Mouse (Mus musculus): ENCODE results near the gene Igsf21. TPM values are rescaled to one million over a fixed set of nuclear protein-coding genes. Genes with fewer than 3 reads are reported as not detected.

The Igsf21 gene
- polyA plus RNA-seq, 2 experiments from 2014 or later = not detected

DNA sequence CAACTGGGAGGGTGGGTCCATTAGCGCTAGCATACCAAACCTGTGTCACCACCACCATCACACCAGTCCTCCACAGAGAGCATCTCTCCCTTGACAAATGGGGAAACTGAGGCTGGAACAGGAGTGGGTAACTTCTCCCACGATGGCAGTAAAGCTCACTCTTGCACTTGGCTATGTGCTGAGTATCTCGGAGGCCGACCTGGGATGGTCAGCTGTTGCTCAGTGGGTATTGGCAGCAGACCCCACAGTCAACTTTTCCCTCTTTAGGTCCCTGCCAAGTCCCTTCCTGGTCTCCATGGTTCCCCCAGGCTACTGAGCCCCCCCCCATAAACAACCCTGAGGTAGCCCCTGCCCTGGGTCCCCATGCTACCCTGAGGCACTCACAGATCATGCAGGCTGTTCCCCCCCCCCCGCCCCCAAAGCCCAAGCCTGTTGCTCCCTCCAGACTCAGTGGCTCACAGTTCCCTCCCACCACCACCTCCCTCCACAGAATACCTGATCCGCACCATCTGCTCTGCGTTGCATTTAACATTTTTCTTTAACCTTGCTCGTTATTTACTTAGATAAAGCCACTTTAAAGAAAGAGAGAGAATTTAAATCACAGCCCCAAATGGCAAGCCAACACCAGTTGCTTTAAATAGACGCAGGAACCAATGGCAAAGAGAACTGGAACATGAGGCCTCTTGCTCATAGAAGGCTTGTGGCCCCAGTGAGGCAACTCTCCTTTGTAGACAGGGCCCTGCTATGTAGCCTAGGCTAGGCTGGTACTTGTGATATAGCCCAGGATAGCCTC, 11.0 kb downstream of the Igsf21 start:
- no peak for ATAC-seq

DNA sequence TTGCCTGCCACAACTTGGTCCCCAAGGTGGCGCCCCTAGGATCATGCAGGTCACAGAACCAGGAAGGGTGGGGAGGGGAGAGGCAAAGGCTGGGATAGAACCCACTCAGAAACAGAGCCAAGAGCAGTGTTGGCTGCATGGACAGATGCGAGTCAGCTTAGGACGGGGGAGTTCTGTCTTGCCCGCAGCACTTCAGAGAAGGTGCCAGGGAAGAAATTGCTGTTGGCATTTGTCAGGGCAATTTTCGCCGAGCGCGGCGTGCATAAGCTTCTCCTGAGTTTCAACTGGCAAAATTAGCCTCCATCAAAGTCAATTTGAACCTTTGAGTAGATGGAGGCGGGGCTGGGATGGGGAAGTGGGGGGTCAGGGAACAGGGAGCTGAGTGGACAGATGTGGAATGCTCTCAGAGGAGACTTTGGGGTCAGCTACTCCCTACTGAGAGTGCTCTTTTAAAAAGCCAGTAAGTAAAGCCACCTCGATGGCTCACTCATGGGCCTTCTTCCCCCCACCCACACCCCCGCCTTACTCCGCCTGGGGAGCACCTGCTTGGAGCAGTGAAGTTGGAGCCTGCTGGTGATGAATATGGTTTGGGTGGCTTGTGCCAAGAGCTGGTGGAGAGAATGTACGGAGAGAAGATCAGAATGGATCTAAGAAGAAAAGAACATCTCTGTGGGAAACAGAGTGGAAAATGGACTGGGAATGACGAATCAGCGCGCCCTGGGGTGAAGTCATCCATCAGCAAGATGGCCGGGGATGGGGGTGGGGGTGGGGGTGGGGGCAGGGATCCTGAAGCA, 12.0 kb downstream of the Igsf21 start:
- ATAC-seq = no peak

DNA sequence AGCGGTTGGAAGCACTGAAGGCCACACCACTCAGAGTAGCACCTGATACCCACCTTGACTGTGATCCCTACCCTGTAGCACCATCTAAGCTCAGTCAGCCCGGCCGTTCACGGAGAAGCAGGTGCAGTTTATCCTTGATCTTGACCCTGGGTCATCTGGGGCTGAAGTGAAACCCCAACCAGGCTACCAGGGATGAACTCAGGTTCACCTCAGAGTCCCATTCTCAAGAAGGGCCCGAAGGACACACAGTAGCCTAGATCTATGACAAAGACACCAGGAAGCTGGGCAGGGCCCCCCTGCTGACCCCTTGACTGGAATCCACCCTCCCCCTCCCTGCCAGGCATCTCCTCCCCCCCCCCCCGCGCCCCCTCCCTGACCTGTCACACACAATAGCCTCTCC, 18.7 kb downstream of the Igsf21 start:
- ATAC-seq = no peak

DNA sequence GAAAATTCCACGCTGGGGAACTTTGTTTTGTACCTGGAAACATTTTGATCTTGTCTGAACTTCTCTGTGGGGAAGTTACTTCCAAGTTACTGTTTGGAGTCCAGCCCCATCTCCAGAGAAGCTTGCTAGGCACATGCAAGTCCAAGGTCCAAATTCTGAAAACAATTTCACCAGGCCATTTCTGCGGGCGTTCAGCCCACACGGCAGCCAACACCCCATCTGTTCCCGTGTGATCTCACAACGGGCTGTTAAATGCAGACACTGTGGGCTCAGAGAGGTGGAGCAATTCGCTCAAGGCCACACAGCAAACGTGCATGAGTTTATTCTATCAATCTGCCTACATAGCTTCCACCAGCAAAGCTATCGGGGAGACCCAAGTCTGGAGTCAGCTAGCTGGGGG, 21.4 kb downstream of the Igsf21 start:
- no peak for ATAC-seq

DNA sequence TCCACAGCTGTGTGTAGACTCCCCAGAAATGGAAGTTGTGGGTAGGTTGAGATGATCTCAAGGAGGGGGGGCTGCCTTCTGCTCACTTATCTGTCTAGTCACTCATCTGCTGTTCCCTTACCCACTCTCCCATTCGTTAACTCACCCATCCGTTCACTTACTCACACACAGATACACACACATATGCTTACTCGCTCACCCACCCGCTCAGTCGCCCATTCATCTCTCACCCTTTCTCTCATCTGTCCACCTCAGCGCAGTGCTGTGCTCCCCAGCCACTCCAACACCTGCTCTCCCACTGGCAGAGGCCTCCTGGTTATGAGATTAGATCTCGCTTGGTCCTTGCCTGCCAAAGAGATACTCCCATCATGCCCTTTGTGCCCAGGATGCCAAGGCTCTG, 22.1 kb downstream of the Igsf21 start:
- ATAC-seq = no peak

DNA sequence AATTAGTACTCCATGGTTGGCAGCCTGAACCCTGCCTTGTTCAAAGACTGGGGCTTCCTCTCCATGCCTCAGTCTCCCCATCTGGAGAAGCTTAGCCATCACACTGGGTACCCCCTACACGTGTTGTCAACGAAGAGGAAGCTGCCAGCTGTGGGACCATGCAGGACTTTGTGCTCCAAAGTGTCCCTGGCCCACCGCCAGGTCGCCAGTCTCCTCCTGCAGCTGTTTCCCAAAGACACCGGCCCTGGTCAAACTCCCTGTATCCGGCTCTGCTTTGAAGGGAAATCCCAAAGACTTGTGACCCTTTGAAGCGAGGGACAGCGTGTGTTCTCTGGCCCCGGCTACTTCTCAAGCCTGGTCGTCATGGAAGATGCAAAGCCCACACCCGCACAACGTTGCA, 23.5 kb downstream of the Igsf21 start:
- no peak for ATAC-seq

DNA sequence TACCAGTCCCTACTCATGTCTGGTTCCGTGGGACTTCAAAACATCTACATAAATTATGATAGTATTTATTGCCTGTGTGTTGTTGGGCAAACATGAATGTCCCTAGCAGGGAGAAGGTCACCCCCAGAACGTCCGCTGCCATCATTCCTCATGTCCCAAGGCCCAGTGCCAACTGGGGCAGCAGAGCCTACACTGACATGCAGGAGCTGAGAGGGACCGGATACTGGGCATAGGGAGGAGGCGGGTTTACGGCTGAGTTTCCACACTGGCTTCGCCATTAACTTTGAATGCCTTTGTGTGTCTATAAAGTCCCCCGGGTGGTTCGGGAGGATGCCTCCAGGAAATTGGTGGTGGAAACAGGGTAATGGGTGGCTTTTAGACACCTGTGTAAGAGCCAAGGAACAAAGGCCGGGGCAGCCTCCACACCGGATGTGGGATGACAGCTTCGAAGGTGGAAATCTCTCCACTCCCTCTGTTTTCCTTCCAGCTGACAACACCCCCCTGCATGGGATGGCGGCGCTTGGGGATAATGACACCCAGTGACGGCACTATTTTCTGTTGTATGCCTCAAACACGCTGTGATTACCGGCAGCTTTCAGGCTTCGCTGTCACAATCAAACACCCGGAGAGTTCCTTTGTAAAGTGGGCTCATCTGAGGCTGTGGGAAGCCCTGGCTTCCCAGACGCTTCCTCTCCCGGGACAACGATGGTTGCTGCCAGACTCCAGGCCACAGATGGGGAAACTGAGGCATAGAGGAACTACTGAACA, 26.1 kb downstream of the Igsf21 start:
- ATAC-seq = no peak

DNA sequence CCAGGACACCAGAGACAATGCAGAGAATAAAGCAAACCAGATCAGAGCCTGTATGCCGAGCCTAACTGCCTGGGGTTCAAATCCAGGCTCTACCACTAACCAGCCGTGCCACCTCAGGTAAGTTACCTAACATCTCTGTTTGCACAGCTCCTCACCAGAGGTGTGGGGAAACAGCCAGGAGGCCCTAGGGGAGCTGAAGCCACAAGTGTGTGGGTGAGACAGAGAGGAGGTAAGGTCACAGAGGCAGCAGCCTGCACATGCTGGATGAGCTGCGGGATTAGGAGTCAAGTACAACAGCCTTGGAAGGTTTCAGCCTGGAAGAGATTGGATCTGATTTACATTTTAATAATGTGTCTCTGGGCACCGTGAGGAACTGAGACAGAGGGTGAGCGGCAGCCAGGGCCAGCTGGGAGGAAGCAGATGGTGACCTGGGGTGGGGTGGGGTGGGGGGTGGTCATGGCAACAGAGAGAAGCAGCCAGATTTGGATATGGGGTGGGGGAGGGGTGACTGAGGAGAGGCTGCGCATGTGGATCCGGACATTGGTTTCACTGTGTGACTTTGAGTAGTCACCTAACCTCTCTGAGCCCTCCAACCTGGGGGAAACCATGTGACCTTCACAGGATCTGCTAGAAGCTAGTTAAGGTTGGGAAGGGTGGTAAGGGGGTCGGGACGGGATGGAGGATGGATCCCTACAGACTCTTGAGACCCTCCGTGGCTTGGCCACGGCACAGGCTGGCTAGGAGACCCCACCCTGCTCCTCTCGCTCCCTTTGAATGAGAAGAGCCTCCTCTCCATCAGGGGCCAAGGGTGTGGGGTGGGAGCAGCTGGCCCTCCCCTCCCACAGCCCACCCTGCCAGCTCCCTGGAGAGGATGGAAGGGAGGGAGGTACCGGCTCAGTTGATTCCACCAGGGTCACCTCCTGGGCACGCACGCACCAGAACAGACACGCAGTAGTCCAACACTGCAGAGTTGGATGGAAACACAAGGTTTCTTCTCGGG, 27.4 kb downstream of the Igsf21 start:
- no peak for ATAC-seq

DNA sequence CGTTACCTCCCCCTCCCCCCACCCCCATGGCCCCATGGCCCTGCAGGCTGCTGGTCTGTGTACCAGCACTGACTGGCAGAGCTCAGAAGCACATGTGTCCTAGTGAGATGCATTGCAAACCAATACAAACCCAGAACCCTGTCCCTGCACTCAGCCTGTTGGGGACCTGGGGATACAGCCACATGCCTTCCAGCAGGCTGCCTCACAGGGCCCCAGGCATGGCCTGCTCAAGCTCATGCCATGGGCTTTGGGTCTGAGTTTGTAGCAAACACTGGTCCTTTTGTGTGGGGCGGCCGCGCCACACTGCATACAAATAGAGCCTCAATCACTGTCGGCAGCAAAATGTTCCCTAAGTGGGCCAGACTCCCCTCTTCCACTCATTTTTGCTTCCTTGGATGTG, 28.2 kb downstream of the Igsf21 start:
- ATAC-seq = no peak

DNA sequence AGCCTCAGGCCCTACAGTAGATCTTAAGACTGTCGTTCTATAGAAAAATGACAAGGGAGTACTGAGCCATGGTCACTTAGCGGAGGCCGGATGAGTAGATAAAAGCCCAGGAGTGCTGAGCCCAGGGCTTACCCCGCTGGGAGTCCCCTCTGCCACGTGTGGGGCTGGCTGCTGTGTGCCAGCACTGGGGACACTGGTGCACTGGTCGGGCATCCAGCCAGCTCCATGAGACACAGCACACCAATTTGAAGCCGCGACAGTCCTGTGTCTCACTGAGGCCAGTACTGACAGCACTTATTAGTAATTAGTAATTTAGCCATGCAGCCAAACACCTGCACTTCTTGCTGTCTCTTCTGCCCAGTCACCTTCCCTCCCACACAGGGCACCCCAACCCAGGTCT, 28.6 kb downstream of the Igsf21 start:
- no peak for ATAC-seq

DNA sequence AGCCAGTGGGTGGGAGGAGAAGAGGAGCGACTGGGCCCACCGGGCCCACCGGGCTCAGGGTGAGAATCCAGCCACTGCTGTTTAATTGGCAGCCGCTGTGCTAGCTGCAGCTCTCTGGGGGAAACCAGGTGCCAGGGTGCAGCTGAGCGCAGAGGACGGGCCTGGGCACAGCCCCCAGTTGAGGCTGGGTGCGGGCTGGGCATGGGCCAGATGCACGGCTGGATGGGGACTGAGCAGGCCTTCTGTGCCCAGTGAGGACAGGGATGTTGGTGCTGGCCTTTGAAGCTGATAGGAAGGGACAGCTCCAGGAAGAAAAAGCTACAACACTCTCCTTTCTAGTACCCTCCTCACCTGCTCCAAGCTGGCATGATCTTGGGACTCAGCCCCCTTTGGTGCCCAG, 30.5 kb downstream of the Igsf21 start:
- no peak for ATAC-seq

DNA sequence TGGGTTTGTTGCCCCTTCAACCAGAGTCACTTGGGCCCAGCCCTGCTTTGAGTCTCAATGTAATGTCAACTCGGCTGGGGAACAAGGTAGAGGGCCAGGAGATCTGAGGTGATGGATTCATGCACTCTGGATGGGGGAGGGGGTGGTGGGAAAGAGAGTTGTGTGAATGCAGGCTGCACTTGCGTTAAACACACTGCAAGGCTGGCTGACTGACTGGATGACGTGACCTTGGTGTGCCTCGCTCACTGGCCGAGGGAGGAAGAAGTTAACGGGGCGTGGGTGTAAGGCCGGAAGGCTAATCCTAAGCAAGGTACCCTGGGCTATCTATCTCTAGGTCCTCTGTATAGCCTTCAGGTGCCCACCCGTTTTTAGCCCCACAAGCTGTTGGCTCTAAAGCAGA, 31.4 kb downstream of the Igsf21 start:
- no peak for ATAC-seq

DNA sequence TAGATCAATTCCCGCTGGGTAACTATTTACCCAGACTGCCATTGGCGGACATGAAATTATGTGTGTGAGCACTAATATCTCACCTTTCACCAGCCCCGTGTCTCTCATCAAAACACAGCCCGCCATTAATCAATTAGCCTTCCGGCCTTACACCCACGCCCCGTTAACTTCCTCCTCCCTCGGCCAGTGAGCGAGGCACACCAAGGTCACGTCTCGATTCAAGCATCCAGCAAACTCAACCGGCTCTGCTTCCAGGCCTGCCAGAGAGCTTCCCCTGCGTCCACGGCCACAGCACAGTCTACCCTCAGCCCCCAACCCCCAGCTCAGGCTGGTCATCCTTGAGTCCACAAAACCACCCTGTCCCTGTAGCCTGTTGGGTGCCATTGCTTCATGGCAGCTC, 32.2 kb downstream of the Igsf21 start:
- no peak for ATAC-seq

DNA sequence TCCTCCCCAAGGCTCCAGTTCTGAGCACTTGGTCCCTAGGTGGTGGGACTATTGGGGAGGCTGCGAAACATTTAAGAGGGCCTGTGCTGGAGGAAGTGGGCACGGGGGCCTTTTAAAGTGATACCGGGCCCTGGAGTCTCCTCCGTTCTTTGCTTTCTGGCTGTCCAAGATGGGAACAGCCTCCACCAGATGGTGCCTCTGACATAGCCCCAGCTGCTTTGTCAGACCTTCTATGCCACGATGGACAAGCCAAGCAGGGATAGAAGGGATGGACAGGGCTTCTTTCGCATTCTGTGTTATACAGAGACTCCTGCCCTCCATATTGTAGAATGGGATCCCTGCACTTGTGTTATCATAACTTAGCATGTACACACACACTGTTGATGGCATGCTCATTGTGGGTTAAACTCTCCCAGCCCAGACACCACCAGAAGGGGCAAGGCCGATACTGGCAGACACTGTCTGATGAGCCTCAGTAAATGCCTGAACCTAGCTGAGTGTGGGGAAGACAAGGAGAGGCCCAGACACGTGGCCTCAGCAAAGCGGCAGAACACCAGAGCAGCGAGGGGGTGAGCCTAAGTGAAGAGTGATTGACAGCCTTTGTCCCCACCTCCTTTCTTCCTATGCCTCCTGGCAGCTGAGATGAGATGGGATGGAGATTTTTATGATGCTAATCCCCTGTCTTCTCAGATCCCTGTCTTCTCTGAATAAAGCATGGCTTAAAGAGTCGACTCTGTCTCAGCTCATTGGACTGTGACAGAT, 36.3 kb downstream of the Igsf21 start:
- no peak for ATAC-seq

DNA sequence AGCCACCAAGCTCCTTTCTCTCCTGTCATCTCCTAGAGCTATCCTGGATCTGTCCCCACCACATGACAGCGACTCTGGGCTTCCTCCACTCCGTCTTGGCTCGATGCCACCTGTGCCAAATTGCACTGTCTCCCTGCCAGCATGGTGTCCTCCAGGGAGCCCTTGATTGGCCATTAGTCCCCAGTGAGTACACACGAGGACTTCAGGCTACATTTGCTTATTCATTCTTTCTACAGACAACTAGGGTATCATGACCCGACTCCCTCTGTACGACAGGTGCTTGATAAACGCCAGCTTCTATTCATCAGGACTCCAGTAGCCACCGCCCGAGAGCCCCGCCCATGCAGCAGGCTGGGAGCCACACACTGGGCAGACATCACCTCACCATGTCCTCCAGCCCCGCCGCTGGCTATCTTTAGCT, 40.8 kb downstream of the Igsf21 start:
- ATAC-seq = no peak

DNA sequence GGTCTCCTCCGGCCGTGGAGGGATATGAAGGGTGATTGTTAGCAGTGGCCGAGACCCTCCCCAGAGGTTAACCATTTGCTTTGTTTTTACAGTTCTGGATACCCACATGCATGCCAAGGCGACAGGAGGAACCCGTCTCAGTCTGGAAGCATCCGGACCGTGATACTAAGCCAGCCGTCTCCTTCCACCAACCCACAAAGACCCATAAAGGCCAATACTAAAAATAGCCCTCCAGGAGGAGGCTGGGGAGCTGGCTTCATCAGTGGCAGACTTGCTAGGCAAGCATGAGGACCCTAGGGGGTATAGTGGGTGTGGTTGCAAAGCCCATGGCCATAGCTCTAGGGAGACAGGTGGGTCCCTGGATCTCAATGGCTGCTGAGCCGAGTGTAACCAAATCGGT, 41.8 kb downstream of the Igsf21 start:
- no peak for ATAC-seq

DNA sequence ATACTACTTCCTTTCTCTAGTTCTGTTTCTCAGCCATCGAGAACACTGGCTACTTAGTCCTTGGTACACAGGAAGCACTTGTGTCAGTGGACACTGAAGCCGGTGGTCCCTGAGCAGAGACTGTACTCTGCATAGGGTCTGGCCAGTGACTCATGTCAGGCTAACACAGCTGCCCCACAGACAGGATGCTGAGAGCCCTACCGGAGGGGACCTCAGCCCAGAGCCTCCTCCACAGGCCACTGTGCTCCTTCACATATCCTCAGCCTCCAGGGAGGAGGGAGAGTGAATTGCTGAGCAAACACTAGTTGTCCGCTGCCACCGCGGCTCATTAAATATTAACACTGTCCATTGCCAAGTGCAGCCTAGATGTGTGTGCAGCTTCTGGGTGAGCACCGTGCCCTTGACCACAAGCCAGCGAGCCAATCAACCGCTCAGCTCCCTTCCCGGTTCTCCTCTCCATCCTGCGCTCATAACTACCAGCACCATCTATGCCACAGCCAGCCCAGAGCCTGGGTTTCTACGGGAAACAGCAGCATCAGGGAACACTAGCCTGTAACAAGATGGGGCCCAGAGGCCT, 42.8 kb downstream of the Igsf21 start:
- no peak for ATAC-seq

DNA sequence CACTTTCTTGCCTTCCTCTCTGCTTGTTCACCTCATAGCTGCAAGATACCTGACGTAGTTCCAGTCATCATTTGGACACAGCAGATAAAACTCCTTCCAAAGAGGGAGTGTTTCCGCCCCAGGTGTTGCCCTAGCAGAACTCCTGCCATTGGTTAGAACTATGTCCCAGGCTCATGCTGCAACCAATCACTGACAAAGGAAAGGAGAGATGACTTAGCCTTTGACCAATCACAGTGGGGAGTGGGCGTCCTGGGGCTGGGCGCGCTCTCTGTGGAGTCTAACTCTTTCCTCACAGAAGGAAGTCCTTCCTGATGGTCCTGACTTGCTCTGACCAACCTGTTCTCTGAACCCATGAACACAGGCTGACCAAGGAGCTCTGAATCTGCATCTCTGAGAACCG, 44.4 kb downstream of the Igsf21 start:
- no peak for ATAC-seq

DNA sequence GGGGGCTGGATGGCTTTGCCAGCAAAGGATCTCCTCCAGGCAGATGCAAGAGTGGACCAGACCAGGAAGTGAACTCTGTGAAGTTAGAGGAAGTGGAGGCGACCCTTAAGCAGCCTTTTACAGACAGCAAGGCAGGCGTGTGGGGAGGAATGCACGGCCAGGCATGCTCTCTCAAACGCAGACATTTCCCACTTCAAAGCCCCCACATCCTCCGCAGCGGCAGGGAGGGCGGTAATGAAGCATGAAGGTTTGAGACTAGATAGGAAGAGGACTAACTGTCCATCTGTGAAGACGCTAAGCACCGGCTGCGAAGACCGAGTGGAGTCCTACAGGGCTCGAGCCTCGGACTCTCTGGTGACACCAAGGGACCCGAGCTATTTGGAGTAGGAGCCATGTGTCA, 46.3 kb downstream of the Igsf21 start:
- no peak for ATAC-seq

DNA sequence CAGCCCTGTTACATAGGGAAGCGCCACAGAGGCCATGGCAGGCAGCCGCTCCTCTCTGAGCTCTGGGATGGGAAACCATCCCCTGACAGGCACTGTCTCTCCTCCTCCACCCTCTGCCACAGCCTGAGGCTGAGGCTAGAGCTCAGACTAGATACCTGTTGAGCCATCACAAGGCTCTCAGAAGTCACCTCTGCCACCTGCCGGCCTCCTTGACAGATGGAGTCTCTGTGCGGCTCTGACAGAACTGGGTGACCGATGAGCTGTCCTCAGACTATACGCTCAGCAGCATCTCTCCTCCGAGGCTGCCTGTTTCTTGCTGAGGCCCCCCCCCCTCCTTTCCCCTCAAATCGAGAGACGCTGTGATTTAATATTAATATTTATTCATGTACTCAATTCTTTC, 49.9 kb downstream of the Igsf21 start:
- ATAC-seq = no peak
